Mouse (Mus musculus): ENCODE data around the gene Ceacam2. TPM values are rescaled to one million over a fixed set of nuclear protein-coding genes. Genes with fewer than 3 reads are reported as not detected.
"Not testable (repeated sequence)": the region's sequence is repeated elsewhere in the genome, so short reads cannot be mapped to it uniquely, and the experiment has no call there.

The Ceacam2 gene
- polyA plus RNA-seq, 1 experiment from 2014 or later: not detected

DNA sequence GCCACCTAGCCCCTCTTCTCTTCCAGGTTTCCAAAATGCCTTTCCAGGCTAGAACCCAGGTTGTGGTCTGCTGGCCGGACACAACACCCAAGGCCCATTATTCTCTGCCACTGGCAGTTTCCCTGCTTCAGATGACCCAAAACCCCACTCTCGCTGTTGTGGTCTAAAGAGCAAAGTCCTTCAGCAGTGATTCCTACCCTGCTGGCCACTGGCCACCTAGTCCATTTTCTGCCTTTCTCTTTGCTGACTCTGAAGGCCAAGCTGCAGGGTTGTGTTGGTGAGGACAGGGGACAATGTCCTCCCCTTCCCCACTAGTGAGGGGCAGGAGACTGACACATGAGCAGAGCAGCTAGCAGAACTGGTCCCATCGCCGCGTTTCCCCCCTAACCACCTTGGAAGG, 35.4 kb upstream of the Ceacam2 start:
- Histone ChIP-seq H3K27ac (ENCODE audit: low read depth, low read length) (no peak overlapping the region), H3K9ac (ENCODE audit: low read length) (no peak overlapping the region), H3K9me3 (ENCODE audit: control insufficient read depth, low read length) (no peaks in the 10 kb centered on the region), H3K4me3 (ENCODE audit: low read depth, low read length) (no peak overlapping the region), H3K4me2 (ENCODE audit: low read depth) (no peak overlapping the region), H3K4me1 (ENCODE audit: control insufficient read depth, insufficient read depth, low read length) (no peaks in the 10 kb centered on the region; the same call in 1 of the 2 replicates), H3K27me3 (ENCODE audit: control insufficient read depth, insufficient read depth, low read length) (no peaks in the 10 kb centered on the region), H3K36me3 (ENCODE audit: control insufficient read depth, insufficient read depth, low read length) (no peaks in the 10 kb centered on the region)
- WGBS: 72% methylated on average over 5 of the region's 5 CpGs
- DNase-seq (ENCODE audit: low spot score) (no peak), ATAC-seq (ENCODE audit: insufficient read depth, low FRiP score, low TSS enrichment) (no peak)

DNA sequence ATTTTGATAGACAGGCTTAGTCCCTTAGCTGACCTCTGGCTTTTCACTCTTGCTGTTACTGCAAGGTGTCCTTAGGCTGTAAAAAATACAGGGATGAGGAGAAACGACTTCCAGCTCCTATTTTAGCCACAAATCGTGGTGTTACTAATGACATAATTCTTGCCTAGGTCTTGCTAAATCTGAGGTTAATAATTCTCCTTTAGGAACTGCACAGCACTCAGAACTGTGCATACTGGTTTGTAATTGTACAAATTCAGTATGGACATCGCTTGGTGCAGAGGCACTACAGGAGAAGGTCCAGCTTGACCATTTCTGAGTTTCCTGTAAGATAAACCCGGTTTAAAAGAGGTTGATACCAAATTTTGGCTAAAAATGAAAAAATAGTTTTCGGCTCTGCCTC, 34.1 kb upstream of the Ceacam2 start:
- not testable (repeated sequence) for H3K4me1 ChIP-seq (ENCODE audit: control insufficient read depth, insufficient read depth, low read length); H3K27me3 ChIP-seq (ENCODE audit: control insufficient read depth, insufficient read depth, low read length); H3K9me3 ChIP-seq (ENCODE audit: control insufficient read depth, low read length); DNase-seq (ENCODE audit: low spot score); H3K9ac ChIP-seq (ENCODE audit: low read length); H3K27ac ChIP-seq (ENCODE audit: low read depth, low read length); ATAC-seq (ENCODE audit: insufficient read depth, low FRiP score, low TSS enrichment); H3K36me3 ChIP-seq (ENCODE audit: control insufficient read depth, insufficient read depth, low read length); H3K4me2 ChIP-seq (ENCODE audit: low read depth); H3K4me3 ChIP-seq (ENCODE audit: low read depth, low read length)
- 82% methylated on average over 5 of the region's 5 CpGs for WGBS

DNA sequence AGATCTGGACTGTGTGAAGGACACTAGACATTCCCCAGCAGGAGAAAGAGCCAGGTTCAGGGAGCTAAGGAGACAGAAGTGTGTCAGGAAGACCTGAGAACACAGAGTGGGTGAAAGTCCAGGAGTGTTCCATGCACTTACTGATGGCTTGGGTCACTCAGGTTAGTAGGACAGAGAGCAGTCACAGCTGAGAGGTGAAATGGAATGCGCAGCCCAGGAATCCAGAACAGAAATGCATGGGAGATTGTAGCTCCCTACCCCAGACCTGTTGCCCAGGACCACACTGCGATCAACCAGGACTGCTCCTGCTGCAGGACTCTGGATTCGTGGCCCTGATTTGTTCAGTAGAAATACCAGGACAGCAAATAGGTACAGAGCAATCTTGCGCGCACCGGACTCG, 29.1 kb upstream of the Ceacam2 start:
- Histone ChIP-seq H3K4me3 (ENCODE audit: low read depth, low read length) (no peak overlapping the region), H3K27me3 (ENCODE audit: control insufficient read depth, insufficient read depth, low read length) (no peaks in the 10 kb centered on the region), H3K4me2 (ENCODE audit: low read depth) (no peak overlapping the region), H3K36me3 (ENCODE audit: control insufficient read depth, insufficient read depth, low read length) (no peaks in the 10 kb centered on the region), H3K27ac (ENCODE audit: low read depth, low read length) (no peak overlapping the region), H3K9ac (ENCODE audit: low read length) (no peak overlapping the region), H3K4me1 (ENCODE audit: control insufficient read depth, insufficient read depth, low read length) (no peaks in the 10 kb centered on the region), H3K9me3 (ENCODE audit: control insufficient read depth, low read length) (no peaks in the 10 kb centered on the region)
- WGBS: 99% methylated on average over 7 of the region's 7 CpGs
- DNase-seq (ENCODE audit: low spot score): no peak
- ATAC-seq (ENCODE audit: insufficient read depth, low FRiP score, low TSS enrichment): no peak

DNA sequence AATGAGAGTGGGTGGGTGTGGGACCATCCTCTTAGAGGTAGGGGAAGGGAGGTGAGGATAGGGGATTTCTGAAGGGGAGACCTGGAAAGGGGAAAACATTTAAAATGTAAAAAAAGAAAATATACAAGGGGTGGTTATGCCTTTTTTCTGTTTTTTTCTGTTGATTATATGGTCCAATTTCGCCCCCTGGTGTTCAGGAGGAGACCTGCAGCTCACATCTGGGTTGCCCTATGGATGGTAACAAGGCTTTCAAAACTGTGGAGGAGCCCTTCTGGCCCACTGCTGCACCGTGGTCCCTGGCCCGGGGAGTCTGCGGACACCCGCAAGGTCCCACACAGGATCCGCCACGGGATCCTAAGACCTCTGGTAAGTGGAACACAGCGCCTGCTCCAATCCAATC, 1.8 kb upstream of the Ceacam2 start:
- H3K9ac ChIP-seq (ENCODE audit: low read length); H3K4me2 ChIP-seq (ENCODE audit: low read depth); DNase-seq (ENCODE audit: low spot score); ATAC-seq (ENCODE audit: insufficient read depth, low FRiP score, low TSS enrichment); H3K27ac ChIP-seq (ENCODE audit: low read depth, low read length); H3K36me3 ChIP-seq (ENCODE audit: control insufficient read depth, insufficient read depth, low read length); H3K9me3 ChIP-seq (ENCODE audit: control insufficient read depth, low read length); H3K27me3 ChIP-seq (ENCODE audit: control insufficient read depth, insufficient read depth, low read length); H3K4me3 ChIP-seq (ENCODE audit: low read depth, low read length); H3K4me1 ChIP-seq (ENCODE audit: control insufficient read depth, insufficient read depth, low read length): not testable (repeated sequence)
- 77% methylated on average over 8 of the region's 8 CpGs for whole genome bisulfite sequencing

DNA sequence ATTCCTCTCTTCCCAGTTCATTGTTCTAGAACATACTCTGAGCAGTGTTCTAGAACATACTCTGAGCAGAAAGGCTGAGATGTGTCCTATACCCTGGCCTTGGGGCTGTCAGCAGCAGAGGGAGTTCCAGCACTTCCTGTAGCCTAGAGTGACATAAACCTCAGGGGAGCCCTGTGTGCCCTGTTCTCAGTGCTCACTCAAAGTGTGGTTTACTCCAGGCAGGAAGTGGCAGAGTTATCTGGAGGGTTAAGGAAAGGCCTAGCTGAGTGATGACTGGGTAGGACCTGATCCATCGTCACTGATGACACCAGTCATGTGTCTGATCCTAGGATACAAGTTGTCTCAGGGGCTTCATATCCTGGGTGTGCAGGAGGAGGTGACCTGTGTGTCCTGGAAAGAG, 297 bp upstream of the Ceacam2 start:
- H3K27me3 ChIP-seq (ENCODE audit: control insufficient read depth, insufficient read depth, low read length); H3K4me1 ChIP-seq (ENCODE audit: control insufficient read depth, insufficient read depth, low read length); H3K4me3 ChIP-seq (ENCODE audit: low read depth, low read length); ATAC-seq (ENCODE audit: insufficient read depth, low FRiP score, low TSS enrichment); DNase-seq (ENCODE audit: low spot score); H3K27ac ChIP-seq (ENCODE audit: low read depth, low read length); H3K9me3 ChIP-seq (ENCODE audit: control insufficient read depth, low read length); H3K36me3 ChIP-seq (ENCODE audit: control insufficient read depth, insufficient read depth, low read length); H3K4me2 ChIP-seq (ENCODE audit: low read depth); H3K9ac ChIP-seq (ENCODE audit: low read length): not testable (repeated sequence)
- WGBS: no CpG with 5 or more reads among the region's 1 CpGs

DNA sequence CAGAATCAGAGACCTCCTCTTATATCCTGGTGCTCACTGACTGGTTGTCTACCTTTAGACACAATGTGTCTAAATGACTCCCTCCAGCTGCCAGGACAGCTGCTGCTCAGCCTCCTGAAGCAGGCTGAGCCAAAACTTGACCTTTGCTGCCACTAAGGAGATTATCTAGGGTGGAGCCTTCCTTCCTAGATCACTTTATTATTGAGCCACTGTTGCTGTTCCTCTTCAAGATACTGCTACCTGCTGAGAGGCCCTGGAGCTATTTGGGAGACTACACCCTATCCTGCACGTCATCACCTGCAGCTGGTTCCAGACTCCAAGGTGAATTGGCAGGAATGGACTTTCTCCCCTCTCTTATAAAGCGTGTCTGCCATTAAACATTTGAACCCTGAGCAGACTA, 8.8 kb downstream of the Ceacam2 start:
- ATAC-seq (ENCODE audit: insufficient read depth, low FRiP score, low TSS enrichment) (no peak), DNase-seq (ENCODE audit: low spot score) (no peak)
- H3K4me3 ChIP-seq (ENCODE audit: low read depth, low read length): no peak overlapping the region
- H3K27ac ChIP-seq (ENCODE audit: low read depth, low read length): no peak overlapping the region
- H3K9me3 ChIP-seq (ENCODE audit: control insufficient read depth, low read length): no peaks in the 10 kb centered on the region
- no peak overlapping the region for H3K9ac ChIP-seq (ENCODE audit: low read length)
- no peak overlapping the region for H3K4me2 ChIP-seq (ENCODE audit: low read depth)
- no peaks in the 10 kb centered on the region for H3K4me1 ChIP-seq (ENCODE audit: control insufficient read depth, insufficient read depth, low read length)
- WGBS: 80% methylated on average over 2 of the region's 2 CpGs
- no peaks in the 10 kb centered on the region for H3K27me3 ChIP-seq (ENCODE audit: control insufficient read depth, insufficient read depth, low read length)
- no peaks in the 10 kb centered on the region for H3K36me3 ChIP-seq (ENCODE audit: control insufficient read depth, insufficient read depth, low read length)

DNA sequence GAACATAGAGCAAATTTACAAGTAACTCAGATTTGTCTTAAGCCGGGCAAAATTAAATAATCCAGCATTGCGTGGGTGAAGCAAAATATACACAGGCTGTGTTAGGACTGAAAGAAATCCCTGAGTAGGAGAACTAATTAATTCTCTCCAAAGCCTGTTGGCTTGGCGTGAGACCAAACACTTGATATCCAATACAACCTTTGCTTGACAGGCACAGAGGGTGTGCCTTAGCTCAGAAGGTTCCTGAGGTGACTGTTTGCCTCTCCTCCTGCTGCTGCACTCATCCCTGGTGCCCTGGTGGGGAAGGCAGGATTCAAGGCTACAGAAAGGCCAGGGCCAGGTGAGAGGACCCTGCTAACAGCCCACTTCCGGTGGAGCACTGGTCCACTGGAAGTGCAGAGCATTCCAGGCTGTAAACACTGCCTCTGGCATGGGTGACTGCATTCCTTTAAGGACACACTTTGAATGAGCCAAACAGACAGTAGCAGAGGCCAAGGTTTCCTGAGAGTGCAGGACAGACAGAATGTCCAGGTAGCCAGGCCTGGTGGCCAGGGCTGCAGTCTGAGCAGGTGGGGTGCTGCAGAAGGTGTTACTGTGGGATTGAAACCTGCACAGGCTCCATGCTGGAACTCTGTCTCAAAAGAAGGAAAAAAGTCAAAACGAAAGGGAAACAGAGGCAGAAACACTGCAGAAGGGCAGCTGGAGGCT, 23.4 kb downstream of the Ceacam2 start:
- WGBS: 92% methylated on average over 2 of the region's 5 CpGs
- not testable (repeated sequence) for H3K4me1 ChIP-seq (ENCODE audit: control insufficient read depth, insufficient read depth, low read length); DNase-seq (ENCODE audit: low spot score); H3K36me3 ChIP-seq (ENCODE audit: control insufficient read depth, insufficient read depth, low read length); H3K27ac ChIP-seq (ENCODE audit: low read depth, low read length); H3K9me3 ChIP-seq (ENCODE audit: control insufficient read depth, low read length); ATAC-seq (ENCODE audit: insufficient read depth, low FRiP score, low TSS enrichment); H3K9ac ChIP-seq (ENCODE audit: low read length); H3K4me3 ChIP-seq (ENCODE audit: low read depth, low read length); H3K4me2 ChIP-seq (ENCODE audit: low read depth); H3K27me3 ChIP-seq (ENCODE audit: control insufficient read depth, insufficient read depth, low read length)

DNA sequence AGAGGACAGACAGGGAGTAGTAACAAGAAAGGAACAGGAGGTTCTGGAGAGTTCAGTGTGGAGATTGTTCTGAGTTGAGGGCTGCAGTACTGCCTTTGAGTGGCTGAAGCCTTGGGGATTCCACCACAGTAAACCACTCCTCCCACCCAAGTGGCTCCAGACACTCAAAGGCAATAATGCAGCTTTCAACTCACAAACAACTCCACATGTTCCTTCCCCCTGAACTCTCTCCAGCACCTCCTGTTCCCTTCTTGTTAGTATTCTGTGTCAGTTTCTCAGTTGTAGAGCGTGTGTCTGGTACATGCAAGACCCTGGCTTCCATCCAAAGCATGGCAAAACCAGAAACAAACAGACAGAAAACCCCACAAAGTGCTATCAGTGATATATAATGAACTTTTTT, 24.0 kb downstream of the Ceacam2 start:
- DNase-seq (ENCODE audit: low spot score): not testable (repeated sequence)

DNA sequence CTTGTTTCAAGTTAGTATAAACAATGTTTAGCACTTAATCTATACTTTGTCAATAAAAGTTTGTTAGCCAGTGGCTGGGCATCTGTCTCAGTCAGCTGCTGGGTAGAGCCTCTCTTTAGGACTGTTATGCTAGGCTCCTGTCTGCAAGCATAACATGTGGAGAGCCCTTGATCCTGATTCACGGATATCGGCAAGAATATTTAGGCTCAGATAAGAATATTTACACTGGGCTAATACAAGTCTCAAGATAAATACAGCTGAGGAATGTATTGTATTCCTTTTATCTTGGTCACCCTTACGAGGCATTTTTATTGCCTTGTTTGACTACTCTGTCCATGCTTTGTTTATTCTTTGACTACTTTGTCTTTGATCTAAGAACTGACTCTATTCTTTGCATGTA, 29.7 kb downstream of the Ceacam2 start:
- WGBS: 48% methylated on average over 3 of the region's 3 CpGs
- DNase-seq (ENCODE audit: low spot score): no peak
- no peaks in the 10 kb centered on the region for H3K4me1 ChIP-seq (ENCODE audit: control insufficient read depth, insufficient read depth, low read length)
- no peaks in the 10 kb centered on the region for H3K9me3 ChIP-seq (ENCODE audit: control insufficient read depth, low read length)
- H3K9ac ChIP-seq (ENCODE audit: low read length): no peak overlapping the region
- no peak overlapping the region for H3K4me3 ChIP-seq (ENCODE audit: low read depth, low read length)
- no peak overlapping the region for H3K4me2 ChIP-seq (ENCODE audit: low read depth)
- H3K27ac ChIP-seq (ENCODE audit: low read depth, low read length): no peak overlapping the region
- no peaks in the 10 kb centered on the region for H3K36me3 ChIP-seq (ENCODE audit: control insufficient read depth, insufficient read depth, low read length)
- H3K27me3 ChIP-seq (ENCODE audit: control insufficient read depth, insufficient read depth, low read length): no peaks in the 10 kb centered on the region
- no peak for ATAC-seq (ENCODE audit: insufficient read depth, low FRiP score, low TSS enrichment)

More for the DNA sequence above, 24.0 kb downstream of the Ceacam2 start:
- H3K4me2 ChIP-seq (ENCODE audit: low read depth); ATAC-seq (ENCODE audit: insufficient read depth, low FRiP score, low TSS enrichment); H3K27ac ChIP-seq (ENCODE audit: low read depth, low read length); H3K4me3 ChIP-seq (ENCODE audit: low read depth, low read length); H3K9me3 ChIP-seq (ENCODE audit: control insufficient read depth, low read length); H3K27me3 ChIP-seq (ENCODE audit: control insufficient read depth, insufficient read depth, low read length); H3K9ac ChIP-seq (ENCODE audit: low read length); H3K36me3 ChIP-seq (ENCODE audit: control insufficient read depth, insufficient read depth, low read length); H3K4me1 ChIP-seq (ENCODE audit: control insufficient read depth, insufficient read depth, low read length): not testable (repeated sequence)
- 69% methylated on average over 1 of the region's 1 CpGs for WGBS
